Mouse (Mus musculus) mature B cell (primary cell): ENCODE data around the gene Mycl.
"Not testable (repeated sequence)": the region's sequence is repeated elsewhere in the genome, so short reads cannot be mapped to it uniquely, and the experiment has no call there.

ENCODE experiments used
- in situ Hi-C: fragments of 300-500 bp; cut with MboI; formaldehyde crosslinking; loops from 2 replicates; pipeline ENCODE4 v1.14.3; 2019

Mycl gene

GRCm38 (mm10) chr4:122981238-122981637 lies 14.2 kb upstream of the Mycl start:
- in situ Hi-C loops, result loop anchor here (10.0 kb wide), 1 partner anchor 66 kb away; no protein-coding TSS in a partner anchor

DNA sequence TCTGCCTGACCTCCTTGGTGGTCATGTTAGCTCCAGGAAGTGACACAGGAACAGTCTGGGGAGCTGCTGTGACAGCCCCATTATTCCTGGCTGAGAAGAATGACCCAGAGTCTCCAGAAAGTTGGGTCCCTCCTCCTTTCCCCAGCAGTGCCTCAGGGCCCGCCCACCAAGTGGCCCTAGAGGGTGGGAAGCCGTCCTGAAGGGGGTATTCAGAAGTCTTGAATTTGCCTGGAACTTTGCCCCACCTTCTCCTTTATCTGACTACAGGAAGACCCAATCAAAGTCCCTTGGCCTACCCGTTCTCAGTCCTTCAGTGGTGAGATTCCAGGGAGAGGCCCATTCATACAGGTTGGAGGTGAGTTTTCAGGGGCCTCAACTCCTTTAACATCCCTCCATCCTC lies 13.5 kb upstream of the Mycl start:
- in situ Hi-C loops, result loop anchor here (10.0 kb wide), 1 partner anchor 67 kb away; no protein-coding TSS in a partner anchor

GRCm38 (mm10) chr4:122982537-122982936 lies 12.9 kb upstream of the Mycl start:
- in situ Hi-C loops, result loop anchor here (10.0 kb wide), 1 partner anchor 68 kb away; no protein-coding TSS in a partner anchor

GRCm38 (mm10) chr4:122983486-122984261 lies 11.8 kb upstream of the Mycl start:
- in situ Hi-C loops, result loop anchor here (10.0 kb wide), 1 partner anchor 69 kb away; no protein-coding TSS in a partner anchor

DNA sequence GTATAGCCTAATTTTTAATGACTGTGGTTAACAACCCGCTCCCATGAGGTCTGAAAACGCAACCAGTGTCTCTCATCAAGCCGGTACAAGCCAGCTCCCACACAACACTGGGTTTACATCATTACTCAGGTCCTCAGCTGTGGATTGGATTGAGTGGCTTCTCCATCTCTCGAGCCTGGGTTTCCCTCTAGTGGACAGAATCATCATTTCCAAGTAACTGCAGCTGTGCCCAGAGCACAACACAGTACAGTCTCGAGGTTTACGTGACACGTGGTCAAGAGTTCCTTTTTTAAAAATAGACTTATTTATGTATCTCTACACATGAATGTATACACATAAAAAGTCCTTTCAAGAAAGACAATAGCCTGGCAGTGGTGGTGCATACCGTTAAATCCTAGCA lies 10.3 kb upstream of the Mycl start:
- in situ Hi-C loops, result loop anchor here (10.0 kb wide), 1 partner anchor 70 kb away; no protein-coding TSS in a partner anchor

GRCm38 (mm10) chr4:122987421-122987820 lies 8.0 kb upstream of the Mycl start:
- in situ Hi-C loops, result loop anchor here (10.0 kb wide), 1 partner anchor 73 kb away; no protein-coding TSS in a partner anchor

DNA sequence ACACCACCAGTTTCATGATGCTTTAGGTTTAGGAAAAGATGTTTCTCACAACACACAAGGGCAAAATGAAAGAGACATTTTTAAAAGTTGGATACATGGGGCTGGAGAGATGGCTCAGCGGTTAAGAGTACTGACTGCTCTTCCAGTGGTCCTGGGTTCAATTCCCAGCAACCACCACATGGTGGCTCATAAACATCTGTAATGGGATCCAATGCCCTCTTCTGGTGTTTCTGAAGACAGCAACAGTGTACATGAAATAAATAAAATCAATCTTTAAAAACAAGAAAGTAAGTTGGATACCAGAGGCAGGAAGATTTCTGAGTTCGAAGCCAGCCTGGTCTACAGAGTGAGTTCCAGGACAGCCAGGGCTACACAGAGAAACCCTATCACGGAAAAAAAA lies 7.4 kb upstream of the Mycl start:
- in situ Hi-C loops, result loop anchor here (10.0 kb wide), 1 partner anchor 73 kb away; no protein-coding TSS in a partner anchor

DNA sequence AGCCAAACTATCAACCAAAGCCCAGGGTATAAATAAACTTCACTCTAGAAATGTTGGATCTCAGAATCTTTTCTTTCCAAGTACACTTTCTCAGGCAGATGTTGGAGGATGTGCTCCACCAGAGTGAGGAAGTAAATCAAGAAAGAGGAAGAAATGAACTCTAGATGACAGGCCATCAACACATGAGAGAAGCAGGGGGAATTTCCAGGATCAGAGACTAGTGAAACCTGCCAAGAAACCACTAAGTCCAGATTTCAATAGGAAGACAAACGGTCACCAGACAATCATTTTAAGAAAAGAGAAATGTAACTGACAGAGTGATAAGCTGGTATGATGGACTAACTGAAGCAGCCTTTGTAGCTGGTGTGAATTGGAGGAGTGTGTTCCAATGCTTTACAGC lies 4.3 kb upstream of the Mycl start:
- in situ Hi-C loops, result no loop called here

- in situ Hi-C loops, result no loop called here
Observed at GRCm38 (mm10) chr4:122992276-122992675, 3.2 kb upstream of the Mycl start.

DNA sequence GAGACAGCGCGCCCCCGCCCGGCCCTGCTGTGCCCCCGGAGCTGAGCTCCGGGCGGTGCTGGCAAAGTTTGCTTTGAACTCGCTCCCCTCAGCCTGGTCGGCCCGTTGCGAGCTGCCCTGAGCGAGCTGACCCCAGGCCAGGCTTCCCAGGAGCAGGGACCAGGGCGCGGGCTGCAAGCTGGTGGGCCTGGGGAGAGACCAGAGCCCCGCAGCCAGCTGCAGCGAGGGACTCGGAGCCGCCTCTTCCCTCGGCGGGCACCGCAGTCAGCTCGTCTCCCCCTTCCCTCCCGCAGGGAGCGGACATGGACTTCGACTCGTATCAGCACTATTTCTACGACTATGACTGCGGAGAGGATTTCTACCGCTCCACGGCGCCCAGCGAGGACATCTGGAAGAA lies 767 bp downstream of the Mycl start:
- in situ Hi-C loops, result loop anchor here (5.0 kb wide), 1 partner anchor 86 kb away; no protein-coding TSS in a partner anchor

- in situ Hi-C loops, result loop anchor here (5.0 kb wide), 1 partner anchor 86 kb away; no protein-coding TSS in a partner anchor
Observed at GRCm38 (mm10) chr4:122996618-122997381, 1.3 kb downstream of the Mycl start.

GRCm38 (mm10) chr4:122998537-122999262 lies 3.2 kb downstream of the Mycl start:
- in situ Hi-C loops, result loop anchor here (5.0 kb wide), 1 partner anchor 84 kb away; no protein-coding TSS in a partner anchor

DNA sequence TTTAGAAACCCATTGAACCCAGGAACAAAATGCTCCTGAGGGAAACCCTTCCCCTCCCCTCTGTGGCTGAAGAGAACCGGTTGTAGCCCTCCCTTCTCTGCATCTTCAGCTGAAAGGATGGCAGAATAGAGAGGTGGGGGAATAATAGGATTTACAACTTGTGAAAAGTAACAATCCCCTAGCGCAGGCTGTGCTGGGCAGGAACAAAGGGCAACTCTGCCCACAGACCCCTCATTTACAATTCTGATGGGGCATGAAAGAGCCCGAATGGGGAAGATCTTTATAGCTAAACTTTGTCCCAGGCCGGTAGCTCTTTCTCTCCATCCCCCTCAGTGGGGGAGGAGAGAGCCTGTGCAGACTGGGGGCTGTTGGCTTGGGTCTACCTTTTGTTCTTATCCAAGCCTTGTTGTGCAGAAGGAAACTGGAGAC lies 3.8 kb downstream of the Mycl start:
- in situ Hi-C loops, result loop anchor here (5.0 kb wide), 1 partner anchor 83 kb away; no protein-coding TSS in a partner anchor

DNA sequence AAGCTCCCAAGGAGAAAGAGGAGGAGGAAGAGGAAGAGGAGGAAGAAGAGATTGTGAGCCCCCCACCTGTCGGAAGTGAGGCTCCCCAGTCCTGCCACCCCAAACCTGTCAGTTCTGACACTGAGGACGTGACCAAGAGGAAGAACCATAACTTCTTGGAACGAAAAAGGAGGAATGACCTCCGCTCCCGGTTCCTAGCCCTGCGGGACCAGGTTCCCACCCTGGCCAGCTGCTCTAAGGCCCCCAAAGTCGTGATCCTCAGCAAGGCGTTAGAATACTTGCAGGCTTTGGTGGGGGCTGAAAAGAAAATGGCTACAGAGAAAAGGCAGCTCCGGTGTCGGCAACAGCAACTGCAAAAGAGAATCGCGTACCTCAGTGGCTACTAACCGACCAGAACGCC lies 4.7 kb downstream of the Mycl start:
- in situ Hi-C loops, result no loop called here

GRCm38 (mm10) chr4:123000617-123001342 lies 5.3 kb downstream of the Mycl start:
- in situ Hi-C loops, result no loop called here

- in situ Hi-C loops, result no loop called here
Observed at GRCm38 (mm10) chr4:123005054-123005966, 9.9 kb downstream of the Mycl start.

- in situ Hi-C loops, result not testable (repeated sequence)
Observed at GRCm38 (mm10) chr4:123012501-123012900, 17.0 kb downstream of the Mycl start.

GRCm38 (mm10) chr4:123013346-123013945 lies 18.0 kb downstream of the Mycl start:
- in situ Hi-C loops, result no loop called here

- in situ Hi-C loops, result no loop called here
Observed at GRCm38 (mm10) chr4:123013949-123014406, 18.5 kb downstream of the Mycl start.
